Mouse (Mus musculus) thymus, adult 2 months (tissue): Measurements from ENCODE around the gene Lamb2.

Experiments used
- CTCF ChIP-seq: fragments of 200-500 bp; IDR thresholded peaks from 2 replicates; pipeline ENCODE4 v1.5.1; 2012; ENCODE audit warnings: mild to moderate bottlenecking, control low read depth, low read length, moderate library complexity, borderline replicate concordance; ENCODE audit not compliant: control insufficient read depth, poor library complexity, insufficient read depth; ENCODE audit errors: extremely low read depth
- POLR2A ChIP-seq: fragments of 200-500 bp; IDR thresholded peaks from 2 replicates; pipeline ENCODE4 v1.6.1; 2012; ENCODE audit warnings: mild to moderate bottlenecking, low read length, control low read depth, moderate library complexity; ENCODE audit not compliant: control insufficient read depth, poor library complexity, insufficient read depth; ENCODE audit errors: extremely low read depth

- no peak for TF ChIP-seq CTCF
- TF ChIP-seq POLR2A = no peak
Observed at GRCm38 (mm10) chr9:108451519-108452160, 27.9 kb upstream of the Lamb2 start.
